Mouse (Mus musculus) lung, postnatal 0 days (tissue): Measurements from ENCODE around the gene Zzef1. TPM values are rescaled to one million over a fixed set of nuclear protein-coding genes. Genes with fewer than 3 reads are reported as not detected.

Experiments
- ATAC-seq: fragments of 200-750 bp; cut with Nextera tagmentation; 2 replicates; pipeline ENCODE4 v1.8.0; 2017; ENCODE audit warnings: moderate library complexity
- DNase-seq: peaks from one replicate; pipeline ENCODE4 v3.0.0-alpha.2; 2016; ENCODE audit warnings: low spot score
- H3K27ac ChIP-seq: fragments of 300-500 bp; sonication (generic); 2 replicates; pipeline ENCODE4 v1.5.1; 2014; ENCODE audit warnings: antibody characterized with exemption, mild to moderate bottlenecking, low read length, mixed read lengths
- H3K27me3 ChIP-seq: fragments of 300-500 bp; sonication (generic); replicated peaks from 2 replicates; pipeline ENCODE4 v1.6.1; 2014; ENCODE audit warnings: low read length, mixed read lengths; ENCODE audit not compliant: insufficient read depth
- H3K36me3 ChIP-seq: fragments of 300-500 bp; sonication (generic); 2 replicates; pipeline ENCODE4 v1.6.1; 2014; ENCODE audit warnings: low read length, mixed read lengths; ENCODE audit not compliant: insufficient read depth
- H3K4me1 ChIP-seq: fragments of 300-500 bp; sonication (generic); 2 replicates; pipeline ENCODE4 v1.6.1; 2014; ENCODE audit warnings: antibody characterized with exemption, low read depth, low read length, mixed read lengths; ENCODE audit not compliant: insufficient read depth
- H3K4me2 ChIP-seq: fragments of 300-500 bp; sonication (generic); replicated peaks from 2 replicates; pipeline ENCODE4 v1.6.1; 2014; ENCODE audit warnings: low read depth, mild to moderate bottlenecking, low read length, moderate library complexity, mixed read lengths
- H3K4me3 ChIP-seq: fragments of 300-500 bp; sonication (generic); 2 replicates; pipeline ENCODE4 v1.5.1; 2014; ENCODE audit warnings: low read depth, low read length
- H3K9ac ChIP-seq: fragments of 300-500 bp; sonication (generic); replicated peaks from 2 replicates; pipeline ENCODE4 v1.6.1; 2014; ENCODE audit warnings: low read depth, mild to moderate bottlenecking
- H3K9me3 ChIP-seq: fragments of 300-500 bp; sonication (generic); 2 replicates; pipeline ENCODE4 v1.6.1; 2016; ENCODE audit warnings: low read length, mixed read lengths
- CTCF ChIP-seq: IDR thresholded peaks from 2 replicates; pipeline ENCODE4 v1.5.1; 2016; ENCODE audit warnings: antibody characterized with exemption, mild to moderate bottlenecking
- EP300 ChIP-seq: IDR thresholded peaks from 2 replicates; pipeline ENCODE4 v1.6.1; 2016; ENCODE audit warnings: antibody characterized with exemption, mild to moderate bottlenecking, control low read depth
- WGBS: fragments of 180-500 bp; shearing (Covaris S2); extraction: QIAGEN DNeasy Blood & Tissue Kit; methylation state at CpG from one replicate; pipeline ENCODE4 v1.1.7; 2014; 5-methylcytosine and 5-hydroxymethylcytosine counted together
- microRNA-seq: library from miRNA; unstranded; fragments of <30 nt; microRNA quantifications from one replicate; pipeline ENCODE4, GENCODE M21; 2016
- polyA plus RNA-seq: library from polyadenylated mRNA; unstranded; fragments of >200 nt; fragmentation: Nextera tagmentation; extraction: Ambion mirVana; gene quantifications from 2 replicates; pipeline ENCODE4 v1.2.1, GENCODE M21; 2015

Gene Zzef1
- polyA plus RNA-seq, 1 experiment from 2014 or later = 9.6 TPM

DNA sequence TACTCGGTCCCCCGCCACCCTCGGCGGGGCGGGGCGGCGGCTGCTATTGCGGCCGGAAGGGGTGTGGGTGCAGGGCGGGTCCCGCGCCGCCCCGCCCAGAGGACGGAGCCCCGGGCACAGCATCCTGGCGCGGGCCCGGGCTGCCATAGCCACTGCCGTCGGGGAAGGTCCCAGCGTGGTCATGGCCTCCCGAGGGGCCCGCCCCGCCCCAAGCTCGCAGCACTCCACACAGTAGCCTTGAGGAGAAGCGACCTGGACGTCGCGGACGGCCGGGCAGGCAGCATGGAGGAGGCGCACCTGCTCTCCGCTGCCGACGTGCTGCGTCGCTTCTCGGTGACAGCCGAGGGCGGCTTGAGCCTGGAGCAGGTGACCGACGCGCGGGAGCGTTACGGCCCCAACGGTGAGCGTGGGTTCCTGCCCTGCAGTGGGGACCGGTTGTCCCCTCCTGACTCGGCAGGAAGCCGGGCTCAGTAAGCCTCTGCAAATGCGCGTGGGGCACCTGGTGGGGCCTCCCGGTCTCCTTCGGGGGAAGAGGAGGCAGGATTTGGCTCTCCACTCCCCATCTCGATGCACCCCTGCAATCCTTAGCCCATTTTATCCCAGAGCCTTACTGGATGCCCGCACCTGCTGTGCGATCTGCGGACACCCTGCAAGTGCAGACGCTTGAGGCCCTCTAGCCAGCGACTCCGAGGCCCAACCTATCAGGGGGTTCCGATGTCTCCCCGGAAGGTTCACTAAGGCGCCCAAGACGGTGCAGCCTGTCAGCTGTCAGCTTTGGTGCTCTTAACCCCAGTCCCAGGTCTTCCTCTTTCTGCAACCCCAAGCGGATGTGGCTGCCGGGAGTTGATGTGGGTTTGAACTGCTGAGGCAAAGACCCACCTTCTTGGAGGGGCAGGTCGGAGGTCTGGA is 165.3 kb downstream of the Zzef1 start, which contains the start of gene Atp2a3:
Gene Atp2a3 (plus strand): TSS at position 98 of the 909 bp plus-strand sequence.
- WGBS = 6% methylated on average over 55 of the region's 70 CpGs
- Histone ChIP-seq H3K4me1 (peaks cover 10% of the 10 kb centered on the region; the same call in 1 of the 2 replicates), H3K27ac (peak within 1 kb of the TSS; percentile 26; the same call in 1 of the 2 replicates), H3K27me3 (no peaks in the 10 kb centered on the region), H3K4me2 (peak within 1 kb of the TSS; percentile 65), H3K9ac (no peak within 1 kb of the TSS; the same call in 1 of the 2 replicates), H3K4me3 (peak within 1 kb of the TSS; percentile 44), H3K36me3 (no peaks in the 10 kb centered on the region), H3K9me3 (no peaks in the 10 kb centered on the region)
- TF ChIP-seq EP300 (no peak), CTCF (no peak)
- peak; percentile 67 for DNase-seq
- ATAC-seq = peak; percentile 84

GRCm38 (mm10) chr11:72962378-72962777 is 166.4 kb downstream of the Zzef1 start:
- ATAC-seq = no peak
- Histone ChIP-seq H3K27me3 (no peaks in the 10 kb centered on the region), H3K4me1 (peaks cover 10% of the 10 kb centered on the region; the same call in 1 of the 2 replicates)

GRCm38 (mm10) chr11:72963058-72963788 is 167.2 kb downstream of the Zzef1 start:
- Histone ChIP-seq H3K9me3 (no peaks in the 10 kb centered on the region), H3K36me3 (no peaks in the 10 kb centered on the region), H3K27me3 (no peaks in the 10 kb centered on the region), H3K4me2 (no peak overlapping the region), H3K4me3 (no peak overlapping the region), H3K9ac (no peak overlapping the region), H3K4me1 (peaks cover 10% of the 10 kb centered on the region; the same call in 1 of the 2 replicates), H3K27ac (no peak overlapping the region)
- TF ChIP-seq CTCF = no peak
- TF ChIP-seq EP300 = no peak
- DNase-seq (no peak), ATAC-seq (no peak)
- WGBS = 34% methylated on average over 7 of the region's 7 CpGs

More at GRCm38 (mm10) chr11:72962378-72962777, 166.4 kb downstream of the Zzef1 start:
- Histone ChIP-seq H3K27ac (no peak overlapping the region), H3K9me3 (no peaks in the 10 kb centered on the region), H3K4me3 (no peak overlapping the region), H3K9ac (no peak overlapping the region), H3K4me2 (peak overlapping the region; percentile 65; the same call in 1 of the 2 replicates), H3K36me3 (no peaks in the 10 kb centered on the region)
- TF ChIP-seq CTCF (no peak), EP300 (no peak)
- WGBS = 83% methylated on average over 2 of the region's 2 CpGs
- DNase-seq = no peak

GRCm38 (mm10) chr11:72963789-72964294 is 167.8 kb downstream of the Zzef1 start:
- Histone ChIP-seq H3K4me2 (no peak overlapping the region), H3K9ac (no peak overlapping the region), H3K27me3 (no peaks in the 10 kb centered on the region), H3K27ac (no peak overlapping the region), H3K36me3 (no peaks in the 10 kb centered on the region), H3K4me3 (no peak overlapping the region), H3K9me3 (no peaks in the 10 kb centered on the region), H3K4me1 (peaks cover 10% of the 10 kb centered on the region; the same call in 1 of the 2 replicates)
- TF ChIP-seq CTCF (no peak), EP300 (no peak)
- DNase-seq (no peak), ATAC-seq (no peak)
- 72% methylated on average over 3 of the region's 3 CpGs for WGBS

- Histone ChIP-seq H3K9ac (no peak overlapping the region), H3K9me3 (no peaks in the 10 kb centered on the region), H3K4me3 (no peak overlapping the region), H3K27me3 (no peaks in the 10 kb centered on the region), H3K27ac (no peak overlapping the region), H3K36me3 (no peaks in the 10 kb centered on the region), H3K4me2 (no peak overlapping the region), H3K4me1 (no peaks in the 10 kb centered on the region)
- WGBS = 78% methylated on average over 13 of the region's 13 CpGs
- ATAC-seq (no peak), DNase-seq (no peak)
- TF ChIP-seq CTCF = no peak
- TF ChIP-seq EP300 = no peak
Observed at GRCm38 (mm10) chr11:72974995-72975503, 179.0 kb downstream of the Zzef1 start.

Small RNA genes lying within 50 kb of the gene (microRNA-seq; reads per million reads assigned to microRNA genes)
- not detected for gene Gm44467

Other genes starting within 250 kb of the Zzef1 start
- 0.06 and 0.12 TPM in 2 replicates for gene Spns3, start 245.7 kb upstream of the Zzef1 start, polyA plus RNA-seq
- gene Ube2g1, start 188.9 kb upstream of the Zzef1 start, polyA plus RNA-seq = 44.9 and 48.4 TPM in 2 replicates
- 7.9 and 9.4 TPM in 2 replicates for gene Ankfy1, start 106.2 kb upstream of the Zzef1 start, polyA plus RNA-seq
- gene Cyb5d2, start 84 bp upstream of the Zzef1 start, polyA plus RNA-seq = 7.1 and 7.2 TPM in 2 replicates
- gene Atp2a3, start 164.9 kb downstream of the Zzef1 start, polyA plus RNA-seq = 30.7 and 33.1 TPM in 2 replicates
- gene P2rx1, start 202.9 kb downstream of the Zzef1 start, polyA plus RNA-seq = 1.9 and 2.1 TPM in 2 replicates
- 5.4 and 6.1 TPM in 2 replicates for gene Camkk1, start 222.8 kb downstream of the Zzef1 start, polyA plus RNA-seq